Mouse (Mus musculus) MEL (cell line): ENCODE measurements around the gene Racgap1.
A peak's percentile ranks its signal among the peaks of the same experiment; 100 is the strongest.

Source experiments
- CTCF ChIP-seq, 3 experiments: IDR thresholded peaks in 2 of 3; conservative IDR thresholded peaks in 1 of 3; 2 replicates each; pipeline ENCODE4 v1.5.1; 2011 to 2012; ENCODE audit warnings: low read length in 3 of 3, low read depth in 2 of 3, mild to moderate bottlenecking in 2 of 3, improper control_type of control experiment in 1 of 3, inconsistent platforms in 1 of 3, mixed read lengths in 1 of 3, moderate library complexity in 1 of 3; ENCODE audit not compliant: control insufficient read depth in 1 of 3, insufficient read depth in 1 of 3, poor library complexity in 1 of 3, severe bottlenecking in 1 of 3
- MAFK ChIP-seq: IDR thresholded peaks from 2 replicates; pipeline ENCODE4 v1.6.1; 2011; ENCODE audit warnings: low read depth, mild to moderate bottlenecking, low read length, improper control_type of control experiment, borderline replicate concordance
- MYC ChIP-seq: IDR thresholded peaks from 2 replicates; pipeline ENCODE4 v1.6.1; 2011; ENCODE audit warnings: low read depth, mild to moderate bottlenecking, low read length, improper control_type of control experiment, moderate library complexity
- SMC3 ChIP-seq: IDR thresholded peaks from 2 replicates; pipeline ENCODE4 v1.6.1; 2011; ENCODE audit warnings: low read depth, low read length, improper control_type of control experiment

GRCm38 (mm10) chr15:99606515-99606914 lies 44.9 kb downstream of the Racgap1 start:
- peak; percentile 17; the same call in 1 of the 2 replicates for TF ChIP-seq SMC3
- TF ChIP-seq CTCF (IDR thresholded peaks at IDR 0.05 in 2 of 3, conservative IDR thresholded peaks at IDR 0.05 in 1 of 3; ENCODE audit: control insufficient read depth in 1 of 3, insufficient read depth in 1 of 3, low read depth in 2 of 3, low read length in 3 of 3, poor library complexity in 1 of 3, severe bottlenecking in 1 of 3): no peak
- TF ChIP-seq MYC: no peak
- no peak for TF ChIP-seq MAFK
